Mouse (Mus musculus): Measurements from ENCODE around the gene Ces3b.
A peak's percentile ranks its signal among the peaks of the same experiment; 100 is the strongest.
"Not testable (repeated sequence)": the region's sequence is repeated elsewhere in the genome, so short reads cannot be mapped to it uniquely, and the experiment has no call there.

Gene Ces3b

DNA sequence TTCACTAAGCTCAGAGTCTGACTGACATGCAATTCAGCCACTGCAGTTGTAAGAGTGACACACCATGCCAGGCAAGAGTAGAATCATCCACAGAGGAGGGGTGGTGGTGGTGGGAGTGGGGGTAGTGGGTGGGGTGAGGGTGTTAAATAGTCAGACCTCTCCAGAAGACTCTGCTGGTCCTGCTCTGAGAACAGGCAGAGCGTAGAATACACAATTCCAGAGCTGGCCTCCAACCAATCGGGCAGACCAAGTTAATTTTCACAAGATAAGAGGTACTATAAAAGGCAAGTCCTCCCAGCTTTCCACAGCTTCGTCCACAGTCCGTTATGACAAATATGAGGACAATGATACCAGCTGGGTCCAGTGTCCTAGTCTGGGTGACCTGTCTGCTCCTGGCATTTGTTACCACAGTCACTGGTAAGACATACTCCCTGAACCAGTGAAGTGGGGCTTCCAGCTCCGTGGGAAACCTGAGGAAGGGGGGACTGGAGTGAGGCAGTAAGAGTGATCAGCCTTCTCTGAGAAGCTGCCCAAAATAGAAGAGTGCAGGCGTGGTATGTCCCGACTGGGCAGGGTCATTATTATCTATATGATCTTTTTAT, at the start of gene Ces3b:
TSS of gene Ces3b (plus strand) at position 305 of the 602 bp plus-strand sequence.
- DNase-seq (ENCODE audit: low read depth): no peak

DNA sequence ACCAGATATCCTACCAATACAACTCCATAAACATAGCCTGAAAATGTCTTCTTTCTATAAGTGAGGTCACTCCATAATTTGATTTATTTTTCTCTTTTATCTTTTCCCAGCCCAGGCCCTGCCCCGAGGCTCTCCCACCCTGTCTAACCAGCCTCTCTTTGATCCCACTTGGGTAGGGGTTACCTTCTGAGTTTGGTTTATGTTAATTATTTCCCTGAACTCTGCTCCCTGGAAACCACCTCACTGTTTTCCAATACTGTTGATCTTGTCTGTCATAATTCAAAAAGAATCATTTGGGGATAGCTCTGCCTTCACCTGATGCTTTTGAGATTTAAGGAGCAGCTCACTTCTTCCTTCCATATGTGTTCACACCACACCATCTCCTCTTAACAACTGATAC, 40.0 kb upstream of the Ces3b start:
- no peak for DNase-seq (ENCODE audit: low read depth)

DNA sequence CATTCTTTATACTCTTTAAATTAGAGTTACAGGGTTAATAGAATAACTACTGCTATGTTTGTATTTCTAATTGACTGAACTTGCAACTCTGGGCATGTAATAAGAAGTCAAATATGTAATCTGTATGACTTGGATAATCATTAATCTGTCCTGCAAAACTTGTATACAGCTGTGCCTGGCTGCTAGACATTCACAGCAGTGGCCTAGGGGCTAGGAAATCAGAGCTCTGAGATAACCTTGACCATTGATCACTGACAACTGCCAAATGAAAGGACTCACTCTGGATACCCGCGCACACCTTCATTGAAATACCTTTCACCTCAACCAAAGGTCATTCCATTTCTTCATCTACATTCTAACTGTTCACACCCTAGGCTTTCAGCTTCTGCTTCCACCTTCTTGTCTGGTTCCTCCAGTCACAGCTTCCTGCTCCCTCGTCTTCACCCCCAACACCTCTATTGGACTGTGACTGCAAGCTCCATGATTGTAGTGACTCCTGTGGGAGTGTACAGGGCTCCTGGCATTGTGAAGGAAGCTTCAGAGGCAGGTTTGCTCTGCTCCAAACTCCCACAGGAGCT, 37.6 kb upstream of the Ces3b start:
- no peak for DNase-seq (ENCODE audit: low read depth)

DNA sequence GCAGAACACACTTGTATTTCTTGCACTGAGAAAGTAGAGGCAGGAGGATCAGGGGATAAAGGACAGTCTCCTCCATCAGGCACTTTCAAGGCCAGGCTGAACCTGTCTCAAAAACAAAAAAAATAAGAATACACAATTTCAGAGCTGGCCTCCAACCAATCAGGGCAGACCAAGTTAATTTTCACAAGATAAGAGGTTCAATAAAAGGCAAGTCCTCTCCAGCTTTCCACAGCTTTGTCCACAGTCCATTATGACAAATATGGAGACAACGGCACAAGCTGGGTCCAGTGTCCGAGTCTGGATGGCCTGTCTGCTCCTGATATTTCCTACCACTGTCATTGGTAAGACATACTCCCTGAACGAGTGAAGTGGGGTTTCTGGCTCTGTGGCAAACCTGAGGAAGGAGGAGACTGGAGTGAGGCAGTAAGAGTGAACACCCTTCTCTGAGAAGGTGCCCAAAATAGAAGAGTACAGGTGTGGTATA, 35.1 kb upstream of the Ces3b start, which contains the start of gene Ces3a:
TSS of gene Ces3a (plus strand) at position 231 of the 484 bp plus-strand sequence.
- DNase-seq (ENCODE audit: low read depth): no peak

DNA sequence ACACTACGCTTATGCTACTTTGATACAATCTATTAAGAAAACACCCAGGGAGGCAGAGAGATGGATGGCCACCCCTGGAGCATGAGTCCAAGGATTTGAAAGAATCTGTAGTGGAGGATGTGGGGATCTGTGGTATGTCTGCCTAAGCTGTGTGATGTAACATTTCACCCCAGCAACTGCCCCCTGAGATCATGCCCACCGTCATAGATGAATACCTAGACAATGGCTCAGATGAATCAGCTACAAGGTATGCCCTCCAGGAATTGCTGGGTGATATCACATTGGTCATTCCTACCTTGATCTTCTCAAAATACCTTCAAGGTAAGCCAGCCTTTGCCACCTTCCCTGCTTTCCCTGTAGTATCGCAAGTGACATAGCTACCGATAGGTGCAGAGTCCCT, 27.3 kb upstream of the Ces3b start:
- DNase-seq (ENCODE audit: low read depth): no peak

DNA sequence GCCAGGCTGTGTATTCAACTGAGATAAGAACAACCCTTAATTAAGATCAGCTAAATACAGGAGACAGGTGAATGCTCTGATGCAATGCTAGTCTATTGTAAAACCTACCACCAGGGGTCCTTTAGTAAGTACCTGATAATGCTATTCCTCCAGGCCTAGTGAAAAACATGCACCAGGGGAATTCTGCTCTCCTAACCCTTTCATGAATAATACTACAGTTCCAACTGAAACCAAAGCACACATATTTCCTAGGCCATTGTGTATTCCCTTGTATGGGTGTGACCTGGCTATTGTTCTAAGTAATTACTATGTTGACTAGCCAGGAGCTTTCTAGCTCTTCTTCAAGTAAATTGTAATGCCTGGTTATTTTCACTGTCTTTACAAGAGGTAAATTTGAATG, 23.5 kb upstream of the Ces3b start:
- DNase-seq (ENCODE audit: low read depth): no peak

DNA sequence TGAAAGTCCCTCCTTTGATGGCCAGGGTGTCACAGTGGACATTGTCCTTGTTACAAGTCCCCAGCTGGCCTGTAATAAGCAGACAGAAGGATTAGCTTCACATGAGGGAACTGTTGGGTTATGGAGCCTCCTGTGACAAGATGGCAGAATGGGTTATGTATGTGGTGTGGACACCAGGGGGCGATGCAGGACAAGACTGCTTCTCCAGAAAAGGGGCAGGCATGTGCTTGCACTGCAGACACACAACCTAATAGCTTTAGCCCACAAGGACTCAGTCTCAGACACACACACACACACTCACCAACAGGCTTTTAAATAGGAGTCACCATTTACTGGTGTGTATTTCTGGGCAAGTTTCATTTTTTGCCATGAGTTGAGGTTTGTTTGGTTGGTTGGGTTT, 16.8 kb upstream of the Ces3b start:
- peak; percentile 23 for DNase-seq (ENCODE audit: low read depth)

DNA sequence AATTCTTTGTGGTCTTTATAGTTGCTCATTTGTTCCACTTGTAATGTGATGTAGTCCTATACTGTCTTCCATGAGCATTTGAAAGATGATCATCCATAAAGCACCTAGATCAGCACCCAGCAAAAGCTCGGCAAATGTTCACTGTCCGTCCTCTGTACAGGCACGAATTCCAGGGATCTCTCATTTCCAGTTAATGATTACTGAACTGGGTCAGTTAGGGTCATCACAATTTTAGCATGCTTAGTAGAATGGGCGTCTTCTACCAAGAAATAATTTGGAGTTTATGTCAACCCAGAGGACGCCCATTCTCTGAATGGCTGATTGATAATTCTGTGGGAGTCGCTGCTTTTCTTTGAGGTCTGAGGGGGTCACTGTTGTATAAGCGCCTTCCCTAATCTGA, 15.6 kb upstream of the Ces3b start:
- not testable (repeated sequence) for DNase-seq (ENCODE audit: low read depth)

DNA sequence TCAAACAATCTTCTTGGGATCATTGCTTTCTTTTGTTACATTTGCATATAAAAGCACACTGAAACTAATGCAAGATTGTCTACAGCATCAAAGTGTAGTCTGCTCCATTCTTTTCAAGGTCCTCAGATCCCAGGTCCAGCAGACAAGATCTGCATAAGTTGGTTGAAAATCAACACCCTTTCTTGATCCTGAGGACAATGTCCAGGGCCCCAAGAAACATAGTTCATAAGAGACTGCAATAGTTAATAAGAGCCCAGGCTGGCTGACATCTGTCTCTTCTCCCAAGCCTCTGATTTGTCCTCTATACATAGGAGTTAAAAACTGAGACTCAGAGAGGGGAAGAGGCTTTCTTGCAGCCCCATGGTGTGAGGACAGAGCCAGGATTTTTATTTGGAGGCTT, 14.6 kb upstream of the Ces3b start:
- DNase-seq (ENCODE audit: low read depth): no peak

DNA sequence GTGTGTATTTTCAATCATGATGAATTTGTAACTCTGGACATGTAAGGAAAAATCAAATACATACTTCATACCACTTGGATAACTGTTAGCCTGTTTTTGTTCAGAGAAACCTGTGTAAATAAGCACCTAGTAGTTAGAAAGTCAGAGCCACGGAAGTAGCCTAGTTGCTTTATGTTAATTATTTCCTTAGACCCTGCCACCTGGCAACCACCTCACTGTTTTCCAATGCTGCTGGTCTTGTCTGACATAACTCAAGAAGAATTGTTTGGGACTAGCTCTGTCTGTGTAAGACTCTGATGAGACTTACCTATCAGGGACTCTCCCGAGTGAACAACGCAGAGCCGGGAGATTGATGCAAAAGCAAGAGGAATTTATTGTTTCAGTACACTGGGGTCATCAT, 7.0 kb upstream of the Ces3b start:
- no peak for DNase-seq (ENCODE audit: low read depth)

DNA sequence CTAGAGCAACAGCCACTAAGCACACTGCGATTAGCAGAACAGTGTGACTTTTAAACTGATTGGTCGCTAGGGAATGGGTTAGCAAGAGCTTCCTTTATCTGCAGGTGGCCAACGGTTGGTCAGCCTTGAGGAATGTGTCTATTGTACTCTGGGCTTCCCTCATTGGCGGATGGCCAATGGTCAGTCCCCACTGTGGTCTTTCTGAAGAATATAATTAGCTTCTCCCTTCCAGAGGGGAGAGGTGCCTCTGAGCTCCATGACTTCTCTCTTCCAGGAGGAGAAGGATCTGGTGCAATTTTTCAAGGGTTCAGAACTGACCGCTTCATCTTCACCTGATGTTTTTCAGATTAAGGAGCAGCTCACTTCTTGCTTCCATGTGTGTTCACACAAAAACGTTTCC, 6.5 kb upstream of the Ces3b start:
- DNase-seq (ENCODE audit: low read depth): no peak

DNA sequence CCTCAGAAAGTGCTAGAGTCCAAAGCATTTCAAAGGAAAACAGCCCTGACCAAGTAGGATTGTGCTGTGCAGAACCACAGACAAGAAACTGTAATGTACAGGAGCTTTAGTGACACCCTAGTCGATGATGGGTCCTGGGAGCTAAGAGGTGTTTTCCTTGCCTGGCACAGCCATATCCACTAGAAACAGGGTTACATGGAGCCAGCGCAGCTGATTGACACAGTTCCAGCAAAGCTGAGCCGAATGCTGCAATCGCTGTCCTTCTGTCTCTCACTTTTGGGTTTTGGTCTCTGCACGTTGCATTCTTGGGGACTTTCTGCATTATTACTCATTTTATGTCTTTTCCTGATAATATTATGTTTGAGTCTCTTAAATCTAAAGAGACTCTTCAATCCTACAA, 5.0 kb upstream of the Ces3b start:
- DNase-seq (ENCODE audit: low read depth): no peak

DNA sequence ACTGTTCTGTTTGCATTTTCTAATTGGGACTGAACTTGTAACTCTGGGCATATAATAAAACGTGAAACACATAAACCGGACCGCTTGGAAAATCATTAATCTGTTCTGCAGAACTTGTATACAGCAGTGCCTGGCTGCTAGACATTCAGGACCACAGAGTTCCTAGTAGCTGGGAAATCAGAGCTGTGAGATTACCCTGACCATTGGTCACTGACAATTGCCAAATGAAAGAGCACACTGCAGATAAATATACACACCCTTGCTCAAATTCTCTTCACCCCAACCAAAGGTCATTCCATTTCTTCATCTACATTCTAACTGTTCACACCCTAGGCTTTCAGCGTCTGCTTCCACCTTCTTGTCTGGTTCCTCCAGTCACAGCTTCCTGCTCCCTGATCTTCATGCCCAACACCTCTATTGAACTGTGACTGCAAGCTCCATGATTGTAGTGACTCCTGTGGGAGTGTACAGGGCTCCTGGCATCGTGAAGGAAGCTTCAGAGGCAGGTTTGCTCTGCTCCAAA, 2.7 kb upstream of the Ces3b start:
- DNase-seq (ENCODE audit: low read depth): no peak

DNA sequence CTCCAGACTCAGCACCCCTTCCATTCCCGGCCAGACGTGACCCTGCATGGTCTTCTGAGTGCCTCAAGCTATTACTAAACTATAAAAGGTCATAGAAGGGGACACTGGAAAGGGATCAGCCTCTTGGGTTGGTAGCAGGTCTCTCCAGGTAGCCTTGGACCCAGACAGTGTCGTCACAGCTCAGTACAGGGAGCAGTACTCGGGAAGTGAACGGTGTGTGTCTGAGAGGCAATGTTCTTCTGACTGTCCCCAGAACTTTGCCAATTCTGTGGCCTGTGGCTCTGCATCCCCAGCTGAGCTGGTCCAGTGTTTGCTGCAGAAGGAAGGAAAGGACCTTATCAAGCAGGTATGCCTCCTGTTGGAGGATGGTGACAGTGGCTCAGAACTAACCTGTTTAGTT, 4.6 kb downstream of the Ces3b start:
- not testable (repeated sequence) for DNase-seq (ENCODE audit: low read depth)

DNA sequence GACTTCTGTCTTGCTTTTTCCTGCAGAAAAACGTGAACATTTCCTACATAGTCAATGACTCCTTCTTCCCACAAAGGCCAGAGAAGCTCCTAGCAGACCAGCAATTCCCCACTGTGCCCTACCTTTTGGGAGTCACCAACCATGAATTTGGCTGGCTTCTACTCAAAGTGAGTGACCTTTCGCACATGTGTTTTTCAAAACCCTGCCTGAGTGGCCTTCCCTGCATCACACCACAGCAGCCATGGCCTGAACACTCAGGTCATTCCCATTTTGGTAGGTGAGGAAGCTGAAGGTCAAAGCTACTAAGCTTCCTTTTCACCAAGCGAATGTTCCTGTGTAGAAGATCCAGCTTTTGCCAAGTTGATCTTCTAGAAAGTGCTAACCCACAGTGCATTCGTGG, 5.0 kb downstream of the Ces3b start:
- DNase-seq (ENCODE audit: low read depth): no peak

DNA sequence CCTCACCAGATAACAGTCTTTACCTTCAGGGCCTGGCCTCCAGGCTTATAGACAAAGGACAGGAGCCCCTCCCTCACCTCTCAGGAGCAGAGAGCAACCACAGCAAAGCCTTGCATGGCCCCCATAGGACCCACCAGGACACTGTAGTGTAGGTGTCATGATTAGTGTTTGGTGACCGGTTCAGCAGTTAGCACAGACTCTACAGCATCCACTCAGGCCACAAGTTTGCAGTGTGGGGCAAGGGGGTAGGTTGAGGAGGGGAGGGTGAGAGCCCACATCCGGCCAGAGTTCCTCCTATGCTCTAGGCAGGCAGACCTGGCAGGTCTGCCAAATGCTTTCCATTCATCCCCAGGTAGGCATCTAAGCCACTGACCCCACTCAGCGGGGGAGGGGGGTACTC, 10.4 kb downstream of the Ces3b start:
- DNase-seq (ENCODE audit: low read depth): no peak

DNA sequence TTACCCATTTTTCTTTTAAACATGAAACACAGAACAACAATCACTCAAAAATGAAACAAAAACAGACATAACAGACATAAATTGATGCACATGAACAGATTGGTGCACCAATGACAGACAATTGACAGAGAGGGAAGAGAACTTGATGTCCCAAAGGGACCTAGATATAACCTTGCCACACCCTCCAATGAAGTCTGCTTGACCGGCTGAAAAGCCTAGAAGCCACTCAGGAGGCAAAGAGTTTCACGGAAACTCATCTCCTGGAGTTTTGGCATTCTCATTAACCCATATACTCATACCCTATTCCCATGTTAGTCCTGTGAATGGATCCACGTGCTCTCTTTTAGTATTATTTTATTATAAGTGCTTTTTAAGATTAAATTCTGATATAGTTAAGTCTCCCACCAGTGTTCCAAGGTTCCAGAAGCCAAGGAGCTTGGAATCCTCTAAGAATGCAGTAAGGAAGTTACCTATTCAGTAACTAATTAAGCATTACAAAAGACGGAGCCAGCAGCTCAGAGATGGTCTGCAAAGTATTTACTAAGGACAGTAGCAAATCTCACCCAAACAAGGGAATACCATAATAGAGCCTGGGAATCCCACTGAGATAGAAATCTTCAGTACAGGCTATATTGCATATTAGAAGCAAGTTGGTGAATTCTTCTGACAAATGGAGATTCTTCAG, 18.7 kb downstream of the Ces3b start:
- not testable (repeated sequence) for DNase-seq (ENCODE audit: low read depth)

DNA sequence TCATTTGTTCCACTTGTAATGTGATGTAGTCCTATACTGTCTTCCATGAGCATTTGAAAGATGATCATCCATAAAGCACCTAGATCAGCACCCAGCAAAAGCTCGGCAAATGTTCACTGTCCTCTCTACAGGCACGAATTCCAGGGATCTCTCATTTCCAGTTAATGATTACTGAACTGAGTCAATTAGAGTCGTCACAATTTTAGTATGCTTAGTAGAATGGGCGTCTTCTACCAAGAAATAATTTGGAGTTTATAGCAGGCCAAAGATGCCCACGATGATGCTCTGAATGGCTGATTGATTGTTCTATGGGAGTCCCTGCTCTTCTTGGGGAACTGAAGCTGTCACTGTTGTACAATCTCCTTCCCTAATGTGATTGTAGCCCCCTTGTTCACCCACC, 20.1 kb downstream of the Ces3b start:
- DNase-seq (ENCODE audit: low read depth): not testable (repeated sequence)

DNA sequence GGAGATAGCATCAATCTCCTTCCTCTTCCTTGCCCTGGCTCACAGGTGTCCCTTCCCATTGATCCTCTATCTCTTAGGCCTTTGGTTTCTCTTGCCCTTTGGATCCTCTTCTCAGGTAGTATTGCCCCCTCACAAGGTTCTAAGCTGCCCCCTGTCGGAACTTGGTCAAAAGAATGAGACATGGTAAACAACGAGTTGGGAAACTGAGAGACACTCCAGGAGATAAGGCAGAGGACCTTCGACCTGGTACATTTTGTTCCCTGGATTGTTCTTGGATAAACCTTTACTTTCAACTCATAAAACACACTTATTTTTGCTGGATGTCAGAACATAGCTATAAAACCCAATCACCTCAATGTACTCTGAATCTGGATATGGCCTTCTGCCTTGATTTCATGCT, 20.7 kb downstream of the Ces3b start:
- no peak for DNase-seq (ENCODE audit: low read depth)

DNA sequence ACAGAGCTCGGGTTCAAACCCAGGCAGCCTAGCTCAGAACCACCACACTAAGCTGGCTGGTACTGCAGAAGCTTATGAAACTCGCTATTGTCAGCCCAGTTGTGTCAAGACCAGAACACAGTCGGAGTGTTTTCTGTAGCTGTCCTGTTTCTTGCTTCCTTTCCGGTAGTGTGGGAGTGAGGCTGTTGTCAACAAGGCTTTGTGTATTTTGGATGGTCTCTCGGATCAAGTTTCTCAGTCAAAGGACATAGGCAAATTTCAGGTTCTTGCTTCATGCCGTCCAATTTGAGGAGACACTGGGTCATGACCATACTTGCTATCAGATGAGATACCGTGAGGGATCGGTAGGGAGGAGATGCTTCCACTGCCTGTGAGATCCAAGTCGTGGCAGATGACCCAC, 46.3 kb downstream of the Ces3b start:
- DNase-seq (ENCODE audit: low read depth): no peak

DNA sequence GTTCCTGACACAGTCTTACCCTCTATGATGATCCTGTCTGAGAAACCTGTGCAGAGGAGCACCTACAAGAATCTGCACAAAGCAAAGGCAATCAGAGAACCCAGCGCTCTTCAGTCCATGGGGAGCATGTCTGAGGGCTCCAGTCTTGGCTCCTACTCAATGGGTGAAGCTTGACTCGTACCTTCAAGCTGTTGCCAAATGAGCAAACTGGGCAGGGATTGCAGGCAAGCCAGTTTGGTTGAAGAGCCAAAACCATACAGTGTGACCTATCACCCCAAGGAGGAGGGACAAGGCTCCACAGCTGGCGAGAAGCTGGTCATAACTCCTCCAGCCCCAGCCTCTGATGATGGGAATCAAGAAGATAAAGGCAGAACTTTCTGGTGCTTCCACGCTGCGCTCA, 48.0 kb downstream of the Ces3b start, which contains the start of gene Ces4a:
TSS of gene Ces4a (plus strand) at position 292 of the 400 bp plus-strand sequence.
- no peak for DNase-seq (ENCODE audit: low read depth)

DNA sequence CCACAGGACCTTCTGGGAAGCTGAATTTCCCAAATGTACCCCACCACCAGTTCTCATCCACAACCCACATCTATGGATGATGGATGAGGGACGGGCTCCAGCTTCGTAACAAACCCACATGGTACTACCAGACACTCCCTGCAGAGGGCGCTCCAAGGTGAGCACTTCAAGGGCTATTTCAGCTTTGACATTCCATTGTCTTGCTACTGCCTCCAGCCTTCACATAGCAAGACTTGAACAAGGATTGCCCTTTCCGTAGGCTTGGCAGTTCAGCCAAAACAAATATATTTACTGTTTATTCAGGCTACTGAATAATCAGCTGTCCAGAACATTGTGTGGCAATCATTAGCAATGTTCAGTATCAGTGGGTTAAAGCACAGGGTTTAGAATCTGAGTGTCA, 54.9 kb downstream of the Ces3b start:
- DNase-seq (ENCODE audit: low read depth): peak; percentile 81

DNA sequence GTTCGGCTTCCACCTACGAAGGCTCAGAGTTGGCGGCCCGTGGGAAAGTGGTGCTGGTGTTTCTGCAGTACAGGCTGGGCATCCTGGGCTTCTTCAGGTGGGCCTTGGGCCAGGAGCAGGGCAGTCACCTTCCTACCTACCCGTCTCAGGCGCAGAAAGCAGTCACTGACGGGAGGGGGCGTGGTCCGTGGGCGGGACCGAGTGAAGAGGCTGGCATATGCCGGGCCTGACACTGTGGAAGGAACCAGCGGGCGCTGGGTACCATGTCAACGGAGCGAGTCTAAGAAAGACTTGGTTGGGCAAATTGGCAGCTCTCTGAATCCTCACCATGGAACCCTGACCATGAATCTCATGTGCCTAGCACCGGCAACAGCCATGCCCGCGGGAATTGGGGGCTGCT, 58.8 kb downstream of the Ces3b start:
- DNase-seq (ENCODE audit: low read depth): no peak
